Mouse (Mus musculus) right cerebral cortex, adult 18-20 months (tissue): Measurements from ENCODE around the gene Fat3.

Experiments used
- DNase-seq: peaks from one replicate; pipeline ENCODE4 v3.0.0; 2022; ENCODE audit warnings: mixed read lengths

Fat3 gene

DNA sequence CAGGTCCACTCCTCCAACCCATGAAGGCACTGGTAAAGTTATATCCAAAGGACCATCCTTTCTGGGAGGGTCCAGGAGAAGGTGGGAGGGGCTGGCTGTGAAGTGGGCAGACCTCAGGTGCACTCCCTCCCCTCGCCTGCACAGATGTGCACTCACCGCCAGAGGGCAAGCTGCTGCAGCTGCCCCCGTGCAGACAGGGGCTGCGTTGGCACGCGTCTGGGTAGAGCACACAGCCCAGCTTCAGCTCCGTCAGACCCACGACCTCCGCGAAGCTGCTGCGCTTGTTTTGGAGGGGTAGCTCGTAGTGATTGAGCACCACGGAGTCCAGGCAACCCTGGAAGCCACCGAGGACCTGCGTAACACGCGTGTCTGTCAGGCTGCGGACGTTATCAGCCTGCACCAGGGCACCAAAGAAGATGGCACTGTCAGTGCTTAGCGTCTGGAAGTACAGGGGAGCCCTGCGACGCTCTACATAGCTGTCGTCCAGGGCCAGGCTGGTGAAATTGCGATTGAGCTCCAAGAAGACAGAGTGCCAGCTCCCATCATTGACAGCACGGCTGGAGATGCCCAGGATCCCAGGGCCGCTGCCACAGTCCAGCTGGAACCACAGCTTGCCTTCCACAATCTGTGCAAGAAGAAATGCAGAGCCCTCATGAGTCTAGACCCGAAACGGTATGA, 563.1 kb downstream of the Fat3 start:
- DNase-seq: no peak

DNA sequence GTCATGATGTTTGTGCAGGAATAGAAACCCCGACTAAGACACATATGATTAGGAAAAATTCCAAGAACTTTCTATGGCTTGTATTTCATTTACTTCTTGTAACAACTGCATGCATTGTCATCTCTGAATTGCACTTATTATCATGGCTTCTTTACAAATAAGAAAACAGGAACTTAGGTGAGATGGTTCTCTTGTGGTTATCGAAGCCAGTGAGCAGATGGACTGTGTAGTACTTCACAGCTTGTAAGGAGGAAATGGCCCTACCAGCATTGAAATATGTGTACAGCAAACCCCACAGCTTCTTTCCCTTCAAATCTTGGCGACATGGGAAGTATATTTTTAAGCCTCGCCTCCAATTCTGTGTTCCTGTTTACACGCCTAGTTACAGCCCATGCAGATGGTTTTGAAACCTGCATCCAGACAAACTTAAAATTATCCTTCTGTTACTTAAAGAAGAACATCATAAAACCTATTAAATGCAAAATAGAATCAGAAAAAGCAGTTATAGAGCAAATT, 570.1 kb downstream of the Fat3 start:
- DNase-seq: no peak

DNA sequence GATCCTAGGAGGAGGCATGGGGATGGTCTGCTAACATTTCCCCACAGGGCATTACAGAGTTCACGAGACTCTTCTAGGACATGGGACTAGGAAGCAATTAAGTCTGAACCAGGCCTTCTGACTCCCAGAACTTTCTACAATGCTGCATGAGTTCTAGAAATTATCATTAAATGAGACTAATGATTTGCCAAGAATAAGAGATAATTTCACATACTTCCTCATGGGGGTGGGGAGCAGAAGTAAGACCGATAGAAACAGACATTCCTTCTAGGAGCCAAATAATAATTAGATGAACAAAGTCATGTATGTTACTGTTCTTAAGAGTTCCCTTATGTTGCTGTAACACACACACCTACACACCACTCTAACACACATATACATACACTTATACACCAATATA, 572.8 kb downstream of the Fat3 start:
- no peak for DNase-seq

DNA sequence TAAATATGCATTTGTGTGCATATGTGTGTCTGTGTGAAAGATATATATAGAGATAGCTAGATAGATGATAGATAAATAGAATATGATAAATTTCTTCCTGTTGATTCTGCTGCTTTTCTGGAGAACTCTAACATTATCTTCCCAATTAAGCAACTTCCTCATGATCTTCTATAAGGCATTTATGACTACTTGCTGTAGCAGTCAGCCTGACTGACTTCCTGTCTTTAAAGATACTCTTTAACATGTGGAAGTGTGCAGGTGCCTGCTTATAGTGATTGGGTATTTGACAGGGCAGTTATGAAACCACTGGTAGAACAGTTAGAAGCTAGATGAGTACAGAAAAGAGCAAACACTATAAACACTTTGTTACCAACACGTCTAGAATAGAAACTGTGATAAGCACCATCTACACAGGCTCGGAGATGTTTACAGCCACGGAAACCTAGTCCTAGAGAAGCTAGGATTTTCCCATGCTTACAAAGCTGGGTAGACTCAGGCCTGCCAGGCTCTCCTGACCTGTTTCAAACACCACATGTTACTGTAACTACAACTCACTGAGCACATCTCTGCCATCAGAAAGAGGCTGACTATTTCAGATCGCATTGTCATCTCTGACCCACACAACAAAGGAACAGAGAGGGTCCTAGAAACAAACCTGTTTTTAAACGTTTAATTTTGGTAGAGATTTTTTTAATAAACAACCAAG, 573.6 kb downstream of the Fat3 start:
- DNase-seq: no peak

DNA sequence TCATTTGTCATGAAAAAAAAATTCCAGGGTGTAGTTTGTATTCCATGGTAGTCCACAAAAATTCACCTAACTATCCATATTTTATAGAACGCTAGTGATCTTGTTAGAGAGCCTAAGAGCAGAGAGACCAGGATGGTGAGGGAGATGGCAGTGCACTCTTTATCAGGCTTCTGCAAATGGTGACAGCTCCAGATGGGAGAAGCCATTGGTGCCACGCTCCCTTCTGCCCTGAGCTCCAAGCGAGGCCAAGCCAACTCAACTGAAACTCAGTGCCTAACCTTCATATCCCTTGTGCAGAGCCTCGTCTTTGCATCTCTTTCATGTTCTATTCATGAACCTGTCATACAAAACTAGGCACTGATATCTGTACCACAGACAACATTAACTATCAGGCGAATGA, 575.8 kb downstream of the Fat3 start:
- DNase-seq: no peak

DNA sequence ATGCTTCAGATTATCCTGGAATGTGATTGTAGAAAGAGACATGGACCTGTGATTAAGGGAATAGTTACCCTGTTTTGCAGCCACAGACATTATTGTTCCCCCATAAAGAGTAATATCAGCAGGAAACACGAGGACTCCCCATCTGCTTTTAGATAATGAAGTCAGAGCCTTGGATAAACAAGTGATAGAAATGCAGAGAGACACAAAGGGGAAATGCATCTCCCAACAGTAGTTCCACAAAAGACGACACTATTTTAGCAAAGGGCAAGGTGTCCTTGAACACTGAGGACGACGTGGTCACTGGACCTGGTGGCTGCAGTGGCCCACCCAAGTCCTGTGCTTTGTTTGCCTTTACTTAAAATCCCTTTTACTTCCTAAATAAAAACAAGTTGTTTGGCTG, 580.8 kb downstream of the Fat3 start:
- no peak for DNase-seq

DNA sequence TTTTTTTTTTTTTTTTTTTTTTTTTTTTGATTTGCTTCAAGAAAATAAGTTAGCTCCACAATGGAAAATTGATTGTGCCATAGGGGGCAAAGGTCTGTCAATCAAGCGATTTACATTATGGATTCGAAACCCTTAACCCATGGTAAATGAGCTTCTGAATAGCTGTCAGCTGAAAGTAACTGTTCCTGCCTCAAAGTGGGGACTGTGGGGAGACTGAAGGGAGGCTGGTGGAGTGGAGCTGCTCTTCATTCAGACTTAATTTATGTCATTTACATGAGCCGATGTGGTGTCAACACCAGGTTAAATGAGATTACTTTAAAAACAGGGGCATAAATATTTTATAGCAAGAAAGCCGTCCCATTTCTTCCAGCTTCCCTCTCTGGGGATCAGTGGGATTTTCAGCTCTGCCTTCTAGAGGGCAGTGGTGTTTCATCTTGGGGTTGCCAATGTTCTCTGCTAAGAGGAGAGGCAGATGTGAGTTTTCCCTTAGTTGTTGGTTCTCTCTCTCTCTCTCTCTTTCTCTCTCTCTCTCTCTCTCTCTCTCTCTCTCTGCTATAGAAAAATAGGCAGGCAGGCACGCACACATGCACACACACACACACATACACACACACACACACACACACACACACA, 581.6 kb downstream of the Fat3 start:
- no peak for DNase-seq

DNA sequence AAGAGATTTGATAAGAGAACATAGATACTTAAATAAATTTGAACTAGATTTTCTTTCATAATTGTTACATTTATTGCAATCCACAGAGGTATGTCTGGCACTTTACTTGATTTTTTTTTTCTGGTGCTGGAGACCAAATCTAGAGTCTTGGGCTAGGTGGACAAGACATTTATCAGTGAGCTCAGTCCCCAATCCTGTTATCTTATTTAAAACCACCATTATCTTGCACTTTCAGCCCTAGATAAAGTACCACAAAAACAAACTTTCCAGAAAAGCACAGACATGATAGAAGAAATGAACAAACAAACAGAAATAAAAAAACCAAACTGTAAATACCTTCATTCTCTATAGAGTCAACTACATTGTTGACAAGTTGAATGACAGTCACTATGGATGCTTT, 584.5 kb downstream of the Fat3 start:
- no peak for DNase-seq

DNA sequence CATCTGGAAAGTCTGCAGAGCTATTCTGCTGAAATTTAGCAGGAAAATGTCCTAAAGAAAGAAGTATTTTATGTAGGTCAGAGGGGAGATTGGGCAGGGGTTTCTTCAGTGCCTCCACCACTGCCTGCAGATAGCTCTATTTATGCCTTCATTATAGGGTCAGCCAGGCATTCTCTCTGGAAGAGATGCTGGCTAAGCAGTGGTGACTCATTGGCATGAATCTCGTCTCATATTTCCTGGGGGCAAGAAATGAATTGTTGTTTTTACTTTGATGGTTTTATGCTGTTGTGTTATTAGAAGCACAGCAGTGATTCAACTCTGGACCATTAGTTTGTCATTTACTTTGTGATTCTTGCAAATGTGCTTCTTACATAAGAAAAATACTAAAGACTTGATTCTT, 588.4 kb downstream of the Fat3 start:
- no peak for DNase-seq

DNA sequence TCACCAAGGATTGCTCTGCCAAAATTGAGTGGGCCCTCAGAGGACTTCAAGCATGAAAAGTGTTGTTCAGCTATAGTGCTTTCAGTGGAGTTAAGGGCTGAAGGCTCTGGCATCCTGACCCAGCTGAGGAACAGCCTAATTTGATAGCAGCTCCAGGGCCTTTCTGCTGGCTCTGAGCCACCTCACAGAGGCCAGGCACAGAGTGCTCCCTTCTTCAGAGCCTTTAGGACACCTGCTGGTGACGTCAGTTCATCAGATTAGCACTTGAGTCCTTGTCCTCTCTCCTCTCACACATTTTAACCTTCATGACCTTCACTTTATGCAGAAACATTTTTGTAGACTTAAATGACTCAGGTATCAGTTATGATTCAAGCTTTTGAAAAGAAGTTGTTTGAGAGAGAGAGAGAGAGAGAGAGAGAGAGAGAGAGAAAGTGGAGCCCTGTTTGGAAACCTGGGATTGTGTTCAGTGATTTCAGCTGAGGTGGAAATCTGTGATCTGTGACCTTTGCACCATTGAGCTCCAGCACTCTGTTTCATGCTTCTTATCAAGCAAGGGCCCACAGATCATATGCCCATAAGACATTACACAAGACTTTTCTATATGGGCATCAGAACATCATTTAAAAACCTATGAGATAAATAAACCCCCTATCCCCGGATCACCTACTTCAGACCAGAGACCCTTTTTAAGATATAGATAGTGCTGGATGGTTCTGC, 591.5 kb downstream of the Fat3 start:
- no peak for DNase-seq

DNA sequence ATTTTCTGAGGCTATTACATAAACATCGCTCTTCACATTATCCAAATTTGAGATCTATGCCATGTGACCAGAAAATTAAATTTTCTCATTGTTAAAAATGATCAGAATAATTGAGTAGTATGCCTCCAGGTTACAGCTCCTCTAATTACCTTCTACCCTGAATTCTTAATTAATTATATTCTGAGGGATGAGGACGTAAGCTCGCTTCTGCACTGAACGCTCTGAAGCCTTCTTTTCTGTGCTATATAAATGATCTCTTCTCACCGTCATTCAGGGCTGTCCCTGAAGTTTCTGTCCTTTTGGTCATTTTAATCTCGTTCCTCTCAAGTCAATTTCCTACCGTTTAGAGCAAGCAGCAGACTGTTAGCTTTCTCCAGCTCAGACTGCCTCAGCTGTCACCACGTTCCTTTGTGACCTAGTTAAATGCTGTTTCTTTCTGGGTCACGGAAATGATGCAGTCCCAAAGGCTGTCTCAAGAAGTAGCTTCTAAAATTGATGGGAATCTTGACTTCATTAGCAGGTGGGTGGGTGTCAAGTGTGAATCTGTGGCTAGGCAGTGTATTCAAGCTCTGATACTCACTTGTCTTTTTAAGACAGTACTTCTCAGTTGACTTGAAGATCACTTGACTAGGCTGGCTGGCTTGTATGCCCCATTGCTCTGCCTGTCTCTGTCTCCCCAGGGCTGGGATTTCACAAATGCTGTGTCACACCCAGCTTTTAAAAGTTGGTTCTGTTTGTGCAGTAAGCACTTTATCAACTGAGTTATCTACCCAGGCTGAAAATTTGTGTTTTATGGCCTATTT, 596.9 kb downstream of the Fat3 start:
- peak; percentile 30 for DNase-seq

DNA sequence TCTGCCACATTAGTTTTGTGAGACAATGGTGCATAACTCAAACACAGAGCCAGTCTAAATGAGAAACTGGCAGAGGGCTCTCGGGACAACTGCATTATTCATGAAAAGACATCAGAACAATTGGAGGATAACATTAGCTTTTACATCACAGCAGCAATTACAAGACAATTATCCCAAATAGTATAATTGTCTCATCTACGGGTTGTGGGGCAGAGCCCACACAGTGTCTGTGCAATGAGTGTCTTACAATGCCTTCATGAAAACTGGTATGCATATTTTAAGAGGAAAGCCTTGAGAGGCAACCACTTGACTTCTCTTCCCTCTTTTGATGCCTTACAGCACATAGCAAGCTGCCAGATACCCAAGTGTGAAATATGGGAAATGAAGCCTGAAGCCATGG, 603.0 kb downstream of the Fat3 start:
- no peak for DNase-seq

DNA sequence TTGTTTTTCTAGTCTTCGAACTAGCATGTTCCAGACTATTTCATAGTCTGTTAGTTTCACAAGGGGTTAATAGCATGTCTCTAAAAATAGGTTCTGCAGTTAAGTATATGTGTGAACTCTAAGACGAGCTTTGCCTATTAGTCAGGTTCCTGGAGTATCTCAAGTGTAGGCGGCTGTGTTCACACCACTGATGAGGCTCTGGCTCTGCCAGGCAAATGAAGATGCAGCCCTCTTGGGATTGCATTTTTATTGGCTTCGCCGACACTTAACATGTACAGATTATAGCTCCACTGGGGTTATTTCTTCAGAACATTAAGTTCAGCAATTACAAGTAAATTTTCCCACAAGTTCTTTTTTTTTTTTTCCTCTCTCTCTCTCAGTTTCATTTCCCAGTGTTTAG, 614.3 kb downstream of the Fat3 start:
- DNase-seq: peak; percentile 56

DNA sequence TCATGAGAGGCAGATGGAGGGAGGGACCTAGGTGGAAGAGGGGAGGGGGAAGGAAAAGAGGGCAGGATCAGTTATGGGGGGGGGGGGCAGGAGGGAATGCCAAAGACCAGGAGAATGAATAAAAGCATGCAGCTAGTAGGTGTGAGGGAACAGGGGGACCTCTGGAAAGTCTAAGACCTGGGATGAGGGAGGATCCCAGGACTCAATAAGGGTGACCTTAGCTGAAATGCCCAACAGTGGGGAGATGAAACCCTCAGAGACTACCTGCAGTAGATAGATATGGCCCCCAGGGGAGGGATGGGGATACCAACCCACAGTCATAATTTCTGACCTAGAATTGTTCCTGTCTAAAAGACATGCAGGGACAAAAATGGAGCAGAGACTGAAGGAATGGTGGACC, 620.3 kb downstream of the Fat3 start:
- no peak for DNase-seq

DNA sequence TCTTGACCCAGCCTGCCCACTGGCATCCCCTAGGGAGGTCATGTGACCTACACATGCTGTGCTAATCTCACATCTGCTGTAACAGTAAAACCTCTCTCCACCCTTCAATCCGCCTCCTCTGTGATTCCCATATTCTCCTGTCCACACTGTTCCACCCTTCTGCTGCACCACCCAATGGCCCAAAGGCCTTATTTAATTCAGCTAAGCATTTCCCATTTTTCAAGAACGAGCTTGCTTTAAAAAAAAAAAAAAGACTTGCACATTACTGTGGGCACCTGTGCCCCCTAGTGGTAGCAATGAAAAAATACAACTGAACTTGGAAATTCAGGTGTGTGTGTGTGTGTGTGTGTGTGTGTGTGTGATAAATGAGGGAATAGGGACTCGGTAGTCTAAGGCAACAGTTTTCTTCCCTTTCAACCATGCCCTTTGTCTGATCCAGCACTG, 620.9 kb downstream of the Fat3 start:
- no peak for DNase-seq

DNA sequence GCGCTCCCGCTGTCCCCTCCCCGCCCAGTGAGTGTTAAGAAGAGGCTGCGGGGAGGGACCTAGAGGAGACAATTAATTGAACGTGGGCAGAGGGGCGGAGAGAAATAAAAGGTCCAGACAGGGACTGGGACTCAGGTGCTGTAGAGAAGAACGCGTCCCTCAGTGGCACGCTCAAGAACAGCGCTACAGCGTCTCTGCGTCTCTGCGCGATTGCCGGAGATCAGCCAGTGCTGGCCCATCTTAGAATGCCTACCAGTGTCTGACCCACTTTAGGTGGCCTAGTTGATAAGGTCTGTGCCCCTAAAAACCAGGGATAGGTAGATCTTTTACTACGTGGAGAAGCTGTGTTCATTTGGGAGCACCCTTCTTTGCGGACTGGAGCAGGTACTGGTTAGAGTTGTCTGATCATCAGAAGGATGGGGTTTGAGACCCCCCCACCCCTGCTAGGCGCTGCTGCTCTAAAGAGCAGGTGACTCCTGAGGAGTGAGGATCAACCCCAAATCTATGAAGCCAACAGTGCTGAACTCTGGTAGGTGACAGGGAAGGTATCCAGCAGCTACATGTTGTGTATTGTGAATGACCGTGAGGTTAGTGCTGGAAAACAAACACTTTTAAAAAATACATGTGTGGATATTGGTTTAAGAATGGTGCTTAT, 626.5 kb downstream of the Fat3 start, which contains the start of gene Mtnr1b:
Gene Mtnr1b, minus strand, starts transcription at position 51 of the 655 bp plus-strand sequence.
- DNase-seq: no peak

DNA sequence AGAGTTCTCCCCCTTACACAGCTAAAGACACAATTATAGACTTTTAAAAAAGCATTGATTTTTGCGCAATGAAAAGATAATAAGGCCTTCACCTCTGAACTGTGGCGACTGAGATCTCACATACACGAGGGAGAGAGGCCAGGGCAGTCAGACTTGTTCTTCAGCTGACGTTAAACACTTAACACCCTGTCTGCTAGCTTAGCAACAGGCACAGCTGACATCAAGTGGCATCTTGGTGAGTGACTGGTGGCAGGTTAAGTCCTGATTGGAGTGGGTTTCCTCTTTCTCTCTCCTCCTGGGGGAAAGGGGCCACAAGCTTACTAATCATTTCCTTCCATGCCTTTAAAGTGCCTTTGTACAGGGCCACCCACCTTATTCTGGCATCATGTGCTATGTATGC, 631.1 kb downstream of the Fat3 start:
- no peak for DNase-seq

DNA sequence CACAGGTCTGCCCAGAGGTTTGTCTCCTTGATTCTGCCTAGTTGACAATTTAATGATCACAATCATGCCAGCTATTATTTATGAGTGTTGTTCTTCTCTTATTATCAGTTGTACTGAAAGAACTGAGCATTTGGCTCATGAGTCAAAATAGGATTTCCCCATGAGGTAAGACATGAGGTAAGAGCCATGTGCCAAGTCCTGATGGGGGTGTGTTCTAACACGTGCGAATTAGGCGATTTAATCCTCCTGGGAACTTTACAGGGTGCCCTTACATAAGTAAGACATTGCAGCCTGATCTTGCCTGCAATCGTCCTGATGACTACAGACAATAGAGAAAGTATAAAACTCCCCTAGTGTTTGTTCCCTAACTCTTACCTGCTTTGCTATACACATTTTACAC, 631.6 kb downstream of the Fat3 start:
- DNase-seq: no peak

DNA sequence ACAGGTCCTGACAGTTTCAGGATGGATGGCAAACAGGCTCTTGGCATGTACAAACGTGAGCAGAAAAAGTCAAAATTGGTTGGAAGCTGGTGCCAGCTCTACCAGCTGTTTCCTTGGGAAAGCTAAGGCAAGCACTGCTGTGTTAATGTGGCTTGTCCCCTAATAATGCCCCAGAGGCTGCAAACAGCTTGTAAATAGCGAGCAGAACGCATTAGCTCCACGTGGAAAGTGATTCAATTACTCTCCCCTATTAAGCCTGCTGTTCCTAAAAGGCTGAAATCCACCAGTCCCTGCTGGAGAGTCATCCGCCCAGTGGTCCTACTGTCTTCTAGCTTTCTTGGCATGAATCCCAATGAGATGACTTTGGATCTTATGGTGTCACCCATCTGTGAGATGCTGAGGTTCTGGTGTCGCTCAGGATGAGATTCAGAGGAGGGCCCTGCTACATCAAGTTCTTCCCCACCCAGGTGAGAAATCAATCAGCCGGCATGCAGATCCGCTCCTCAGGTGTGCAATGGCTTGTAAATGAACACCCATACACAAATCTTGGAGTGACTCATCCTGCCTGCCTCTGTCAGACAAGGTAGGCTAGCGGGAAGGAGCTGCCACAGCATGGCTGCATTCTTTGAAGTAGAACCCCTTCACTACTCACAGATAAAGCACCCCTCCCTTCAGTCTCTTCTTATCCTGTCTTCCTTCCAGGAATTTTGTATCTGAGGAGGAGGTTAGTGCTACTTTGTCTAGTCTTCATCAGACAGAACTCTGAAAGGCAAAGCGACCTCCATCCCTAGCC, 634.6 kb downstream of the Fat3 start:
- no peak for DNase-seq

DNA sequence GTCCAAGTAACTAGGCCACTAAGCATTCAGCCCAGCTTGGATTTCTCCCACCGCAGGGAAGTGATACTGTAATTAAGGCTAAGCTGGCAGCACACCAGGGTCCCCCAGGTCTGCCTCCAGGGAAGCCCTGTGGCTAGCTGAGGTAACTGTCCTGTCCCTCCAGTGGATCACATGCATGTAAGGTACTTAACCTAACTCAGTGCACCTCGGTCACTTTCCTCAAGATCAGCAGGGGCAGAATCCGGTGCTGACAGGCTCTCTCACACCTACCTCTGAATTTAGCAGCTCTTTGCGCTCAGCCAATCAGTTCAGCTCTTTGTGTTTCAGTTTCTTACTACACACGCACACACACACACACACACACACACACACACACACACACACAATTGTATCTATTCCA, 639.7 kb downstream of the Fat3 start:
- DNase-seq: no peak
